Mouse (Mus musculus): ENCODE results near the gene Npas1. TPM values are rescaled to one million over a fixed set of nuclear protein-coding genes. Genes with fewer than 3 reads are reported as not detected.
A peak's percentile ranks its signal among the peaks of the same experiment; 100 is the strongest.

Gene Npas1
- total and polyA plus RNA-seq, 3 experiments: 0.08 to 1.3 TPM; not detected in 1

- Histone ChIP-seq H3K36me3 (ENCODE audit: control insufficient read depth in 1 of 2, insufficient read depth in 2 of 2, low read length in 2 of 2) (peaks cover 0 to 5% of the 10 kb centered on the region in 2 experiments; a peak in 2 of 4 replicates), H3K4me3 (ENCODE audit: control insufficient read depth in 1 of 2, insufficient read depth in 1 of 2, low read depth in 2 of 2, low read length in 2 of 2) (peak overlapping the region; percentile 39 to 50), H3K9ac (ENCODE audit: control insufficient read depth, low read depth, low read length, poor library complexity, severe bottlenecking) (peak overlapping the region; percentile 50), H3K27ac (ENCODE audit: control insufficient read depth, low read depth, low read length) (peak overlapping the region; percentile 61), H3K79me2 (ENCODE audit: control insufficient read depth, insufficient read depth, low read length, poor library complexity) (no peaks in the 10 kb centered on the region; the same call in none of the 2 replicates), H3K9me3 (replicated peaks; ENCODE audit: insufficient read depth, low read length) (no peaks in the 10 kb centered on the region), H3K4me1 (ENCODE audit: control insufficient read depth in 1 of 2, insufficient read depth in 2 of 2, low read length in 2 of 2) (peaks cover 1 to 13% of the 10 kb centered on the region in 2 experiments; a peak in 3 of 4 replicates), H3K27me3 (ENCODE audit: control insufficient read depth in 1 of 2, insufficient read depth in 2 of 2, low read length in 2 of 2) (no peaks in the 10 kb centered on the region)
- peak; percentile 48 for DNase-seq (ENCODE audit: low read depth, low spot score)
- TF ChIP-seq SIN3A (IDR thresholded peaks at IDR 0.05; ENCODE audit: low read length) (no peak), ZMIZ1 (IDR thresholded peaks at IDR 0.05; ENCODE audit: low read depth, low read length) (0 out of 2 replicates have a peak, but pooled peaks have one; percentile 5), JUND (IDR thresholded peaks at IDR 0.05; ENCODE audit: low read depth, low read length) (no peak), POLR2A (IDR thresholded peaks at IDR 0.05; ENCODE audit: control insufficient read depth in 1 of 2, insufficient read depth in 1 of 2, low read depth in 1 of 2, low read length in 2 of 2, poor library complexity in 1 of 2) (no peak)
Observed at GRCm38 (mm10) chr7:16451656-16452055, 25.9 kb downstream of the Npas1 start.

DNA sequence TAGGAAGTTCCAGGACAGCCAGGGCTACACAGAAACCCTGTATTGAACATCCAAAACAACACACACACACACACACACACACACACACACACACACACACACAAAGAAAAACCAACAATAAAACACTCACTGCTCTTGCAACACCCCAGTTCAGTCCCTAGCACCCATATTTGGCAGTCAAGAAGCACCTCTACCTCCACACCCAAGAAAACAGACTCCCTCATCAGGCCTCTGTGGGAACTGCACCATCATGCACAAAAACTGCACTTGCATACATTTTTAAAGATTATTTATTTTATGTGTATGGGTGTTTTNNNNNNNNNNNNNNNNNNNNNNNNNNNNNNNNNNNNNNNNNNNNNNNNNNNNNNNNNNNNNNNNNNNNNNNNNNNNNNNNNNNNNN, 36.3 kb downstream of the Npas1 start:
- Histone ChIP-seq H3K27ac (ENCODE audit: control insufficient read depth, low read depth, low read length) (no peak overlapping the region), H3K4me3 (ENCODE audit: control insufficient read depth in 1 of 2, insufficient read depth in 1 of 2, low read depth in 2 of 2, low read length in 2 of 2) (no peak overlapping the region), H3K4me1 (ENCODE audit: control insufficient read depth in 1 of 2, insufficient read depth in 2 of 2, low read length in 2 of 2) (no peaks in the 10 kb centered on the region), H3K36me3 (ENCODE audit: control insufficient read depth in 1 of 2, insufficient read depth in 2 of 2, low read length in 2 of 2) (no peaks in the 10 kb centered on the region), H3K9me3 (replicated peaks; ENCODE audit: insufficient read depth, low read length) (no peaks in the 10 kb centered on the region), H3K9ac (ENCODE audit: control insufficient read depth, low read depth, low read length, poor library complexity, severe bottlenecking) (no peak overlapping the region), H3K79me2 (ENCODE audit: control insufficient read depth, insufficient read depth, low read length, poor library complexity) (no peaks in the 10 kb centered on the region), H3K27me3 (ENCODE audit: control insufficient read depth in 1 of 2, insufficient read depth in 2 of 2, low read length in 2 of 2) (no peaks in the 10 kb centered on the region; a peak in 1 of 4 replicates)
- DNase-seq (ENCODE audit: low read depth, low spot score): peak; percentile 68
- TF ChIP-seq BHLHE40 (IDR thresholded peaks at IDR 0.05; ENCODE audit: borderline replicate concordance, low read depth, low read length): no peak
- peak; percentile 30 to 37 (median 35); a peak in 5 of 6 replicates for TF ChIP-seq CTCF (IDR thresholded peaks at IDR 0.05 in 2 of 3, conservative IDR thresholded peaks at IDR 0.05 in 1 of 3; ENCODE audit: control insufficient read depth in 1 of 3, insufficient read depth in 1 of 3, low read depth in 2 of 3, low read length in 3 of 3, poor library complexity in 1 of 3, severe bottlenecking in 1 of 3)
- peak; percentile 27 for TF ChIP-seq SMC3 (IDR thresholded peaks at IDR 0.05; ENCODE audit: low read depth, low read length)

- TF ChIP-seq CHD1 (IDR thresholded peaks at IDR 0.05; ENCODE audit: low read depth, low read length) (no peak), EP300 (IDR thresholded peaks at IDR 0.05; ENCODE audit: low read depth in 1 of 2, low read length in 2 of 2) (no peak), NRF1 (IDR thresholded peaks at IDR 0.05; ENCODE audit: insufficient read depth, low read depth, low read length, poor library complexity, severe bottlenecking) (no peak), ELF1 (IDR thresholded peaks at IDR 0.05; ENCODE audit: low read depth, low read length) (no peak), NELFE (IDR thresholded peaks at IDR 0.05; ENCODE audit: low read depth, low read length) (no peak), HCFC1 (IDR thresholded peaks at IDR 0.05; ENCODE audit: low read depth, low read length) (no peak), UBTF (IDR thresholded peaks at IDR 0.05; ENCODE audit: borderline replicate concordance, insufficient read depth, low read depth, low read length) (no peak), SMC3 (IDR thresholded peaks at IDR 0.05; ENCODE audit: low read depth, low read length) (no peak)
- Histone ChIP-seq H3K79me2 (ENCODE audit: control insufficient read depth, insufficient read depth, low read length, poor library complexity) (no peaks in the 10 kb centered on the region), H3K9ac (ENCODE audit: control insufficient read depth, low read depth, low read length, poor library complexity, severe bottlenecking) (no peak overlapping the region), H3K4me1 (ENCODE audit: control insufficient read depth in 1 of 2, insufficient read depth in 2 of 2, low read length in 2 of 2) (no peaks in the 10 kb centered on the region), H3K27me3 (ENCODE audit: control insufficient read depth in 1 of 2, insufficient read depth in 2 of 2, low read length in 2 of 2) (no peaks in the 10 kb centered on the region), H3K4me3 (ENCODE audit: control insufficient read depth in 1 of 2, insufficient read depth in 1 of 2, low read depth in 2 of 2, low read length in 2 of 2) (no peak overlapping the region), H3K36me3 (ENCODE audit: control insufficient read depth in 1 of 2, insufficient read depth in 2 of 2, low read length in 2 of 2) (peaks cover 0 to 2% of the 10 kb centered on the region in 2 experiments; a peak in 1 of 4 replicates), H3K27ac (ENCODE audit: control insufficient read depth, low read depth, low read length) (no peak overlapping the region), H3K9me3 (replicated peaks; ENCODE audit: insufficient read depth, low read length) (no peaks in the 10 kb centered on the region)
- DNase-seq (ENCODE audit: low read depth, low spot score): no peak
Observed at GRCm38 (mm10) chr7:16435088-16435487, 42.4 kb downstream of the Npas1 start.
